Mouse (Mus musculus): ENCODE results near the gene Lrrc42. TPM values are rescaled to one million over a fixed set of nuclear protein-coding genes. Genes with fewer than 3 reads are reported as not detected.
A peak's percentile ranks its signal among the peaks of the same experiment; 100 is the strongest.

Gene Lrrc42
- polyA plus RNA-seq, 1 experiment = 16.8 TPM

DNA sequence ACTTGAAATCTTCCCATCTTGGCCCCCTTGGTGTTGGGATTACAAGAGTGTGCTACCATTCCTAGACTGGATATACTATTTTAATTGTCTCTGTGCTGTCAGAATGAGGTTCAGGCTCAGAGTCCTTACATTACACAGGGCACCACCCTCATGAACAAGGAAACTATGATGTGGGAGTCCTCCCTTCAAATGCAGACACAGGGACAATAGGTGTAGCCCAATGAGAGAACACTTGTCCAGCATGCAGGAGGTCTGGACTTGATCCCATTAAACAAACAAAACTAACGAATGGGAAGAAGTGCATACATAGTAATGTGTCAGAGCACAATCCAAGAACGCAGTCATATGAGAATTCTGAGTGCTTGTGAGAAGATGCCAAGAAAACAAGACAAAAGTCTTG, 34.2 kb upstream of the Lrrc42 start:
- TF ChIP-seq POLR2A (IDR thresholded peaks at IDR 0.05; ENCODE audit: borderline replicate concordance, low read depth, low read length) (no peak), CTCF (IDR thresholded peaks at IDR 0.05; ENCODE audit: low read depth, low read length) (no peak)

DNA sequence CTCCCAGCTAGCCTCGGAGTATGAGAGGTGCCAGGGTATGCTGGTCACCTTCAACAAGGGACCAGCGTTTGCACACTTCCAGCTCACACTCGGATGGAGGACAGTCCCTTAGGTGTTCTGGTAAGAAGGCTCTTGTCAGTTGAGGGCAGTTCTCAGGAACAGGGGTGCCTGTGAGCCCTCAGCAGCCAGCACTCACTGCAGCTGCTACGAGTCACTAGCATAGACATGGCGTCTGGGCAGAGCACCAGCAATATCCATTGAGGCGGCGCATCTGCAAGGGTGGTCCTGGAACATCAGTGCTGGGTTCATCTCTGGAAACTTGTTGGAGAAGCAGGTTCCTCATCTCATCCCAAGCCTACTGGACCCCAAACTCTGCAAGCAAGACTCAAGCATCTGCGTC, 33.1 kb upstream of the Lrrc42 start:
- no peak overlapping the region for H3K27ac ChIP-seq (ENCODE audit: insufficient read depth, low read depth, low read length)
- peaks cover 16% of the 10 kb centered on the region for H3K4me1 ChIP-seq (ENCODE audit: control insufficient read depth, insufficient read depth, low read length)
- no peak overlapping the region for H3K4me3 ChIP-seq (ENCODE audit: insufficient read depth, low read length)
- TF ChIP-seq CTCF (IDR thresholded peaks at IDR 0.05; ENCODE audit: low read depth, low read length) = no peak
- TF ChIP-seq POLR2A (IDR thresholded peaks at IDR 0.05; ENCODE audit: borderline replicate concordance, low read depth, low read length) = no peak

More for the DNA sequence above, 34.2 kb upstream of the Lrrc42 start:
- Histone ChIP-seq H3K4me1 (ENCODE audit: control insufficient read depth, insufficient read depth, low read length) (peaks cover 16% of the 10 kb centered on the region), H3K27ac (ENCODE audit: insufficient read depth, low read depth, low read length) (no peak overlapping the region), H3K4me3 (ENCODE audit: insufficient read depth, low read length) (no peak overlapping the region)

DNA sequence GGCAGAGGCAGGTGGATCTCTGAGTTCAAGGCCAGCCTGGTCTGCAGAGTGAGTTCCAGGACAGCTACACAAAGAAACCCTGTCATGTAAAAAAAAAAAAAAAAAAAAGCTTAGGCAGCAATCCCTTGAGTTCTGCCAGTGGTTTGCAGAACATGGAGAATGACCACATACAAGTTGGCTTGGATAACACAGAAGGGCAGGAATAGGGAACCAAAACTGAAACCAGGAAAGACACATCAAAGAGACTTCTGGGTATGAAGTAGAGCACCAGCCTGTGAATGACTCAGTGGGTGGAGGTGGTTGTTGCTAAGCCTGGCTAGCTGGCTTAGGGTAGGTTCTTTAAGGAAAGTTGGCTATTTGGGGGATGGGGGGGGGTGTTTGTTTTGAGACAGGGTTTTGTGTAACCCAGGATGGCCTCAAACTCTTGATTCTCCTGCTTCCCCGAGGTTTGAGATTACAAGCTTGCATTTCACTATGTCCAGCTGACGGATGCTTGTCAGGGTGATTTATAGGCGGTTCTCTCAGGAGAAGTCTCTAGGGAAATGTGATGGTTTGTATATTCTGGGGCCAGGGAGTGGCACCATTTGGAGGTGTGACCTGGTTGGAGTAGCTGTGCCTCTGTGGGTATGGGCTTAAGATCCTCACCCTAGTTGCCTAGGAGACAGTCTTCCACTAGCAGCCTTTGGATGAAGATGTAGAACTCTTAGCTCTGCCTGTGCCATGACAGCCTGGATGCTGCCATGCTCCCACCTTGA, 32.3 kb upstream of the Lrrc42 start:
- peak overlapping the region; percentile 58 for H3K27ac ChIP-seq (ENCODE audit: insufficient read depth, low read depth, low read length)
- no peak overlapping the region for H3K4me3 ChIP-seq (ENCODE audit: insufficient read depth, low read length)
- H3K4me1 ChIP-seq (ENCODE audit: control insufficient read depth, insufficient read depth, low read length) = peaks cover 16% of the 10 kb centered on the region
- TF ChIP-seq POLR2A (IDR thresholded peaks at IDR 0.05; ENCODE audit: borderline replicate concordance, low read depth, low read length) (no peak), CTCF (IDR thresholded peaks at IDR 0.05; ENCODE audit: low read depth, low read length) (no peak)

DNA sequence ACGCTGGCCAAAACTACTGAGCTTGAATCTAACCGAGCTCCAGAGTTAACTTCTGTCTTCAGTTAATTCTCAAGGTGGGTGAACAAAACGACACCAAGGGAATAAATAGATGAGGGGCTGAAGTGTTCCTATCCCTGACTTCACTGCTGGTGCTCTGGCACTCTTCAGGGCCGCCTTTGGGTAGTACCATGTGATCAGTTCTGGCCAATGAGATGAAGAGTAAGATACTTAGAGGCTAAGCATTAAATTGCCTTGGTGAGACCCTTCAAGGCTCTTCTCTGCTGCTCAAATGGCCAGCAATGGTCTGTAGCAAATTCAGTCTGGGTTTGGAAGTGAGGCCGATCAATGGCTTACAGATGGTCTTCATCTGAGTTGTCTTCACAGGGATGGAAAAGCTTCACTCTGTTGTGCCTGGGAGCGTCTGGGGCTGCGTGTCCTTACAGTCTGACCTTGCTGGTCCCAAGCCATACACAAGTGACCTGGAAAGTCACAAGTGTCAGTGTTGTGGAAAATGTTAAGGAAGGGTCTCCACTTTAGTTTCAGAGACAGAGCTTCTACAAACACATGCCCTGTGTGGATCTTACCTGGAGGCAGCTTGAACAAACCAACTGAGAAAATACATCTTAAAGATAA, 27.6 kb upstream of the Lrrc42 start:
- H3K27ac ChIP-seq (ENCODE audit: insufficient read depth, low read depth, low read length) = no peak overlapping the region
- H3K4me3 ChIP-seq (ENCODE audit: insufficient read depth, low read length) = no peak overlapping the region
- H3K4me1 ChIP-seq (ENCODE audit: control insufficient read depth, insufficient read depth, low read length) = peaks cover 20% of the 10 kb centered on the region
- TF ChIP-seq POLR2A (IDR thresholded peaks at IDR 0.05; ENCODE audit: borderline replicate concordance, low read depth, low read length) = no peak

DNA sequence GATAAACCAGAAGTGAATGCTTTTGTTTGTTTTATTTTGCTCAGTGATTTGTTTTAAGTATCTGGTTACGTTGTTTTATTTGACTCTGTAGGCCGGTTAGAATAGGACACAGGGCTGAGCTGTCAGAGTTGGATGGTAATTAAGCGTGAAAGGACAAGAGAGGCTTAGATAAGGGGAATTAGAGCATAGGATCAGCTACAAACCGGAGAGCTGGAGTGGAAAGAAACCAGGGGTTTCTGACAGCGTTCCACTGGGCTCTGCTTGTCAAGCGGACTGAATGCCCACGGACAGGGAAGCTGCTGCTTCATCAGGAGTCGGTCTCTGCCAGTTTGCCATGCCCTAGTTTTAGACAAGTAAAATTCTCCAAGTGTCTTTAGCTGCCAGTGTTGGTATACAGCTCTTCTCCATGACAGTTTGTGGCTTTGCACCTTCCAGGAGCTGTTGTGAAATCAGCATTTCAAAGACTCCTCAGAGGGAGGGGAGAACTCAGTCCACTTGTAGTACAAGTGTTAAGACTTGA, 24.9 kb upstream of the Lrrc42 start:
- H3K27ac ChIP-seq (ENCODE audit: insufficient read depth, low read depth, low read length) = no peak overlapping the region
- H3K4me1 ChIP-seq (ENCODE audit: control insufficient read depth, insufficient read depth, low read length) = peaks cover 7% of the 10 kb centered on the region
- TF ChIP-seq POLR2A (IDR thresholded peaks at IDR 0.05; ENCODE audit: borderline replicate concordance, low read depth, low read length) (no peak), CTCF (IDR thresholded peaks at IDR 0.05; ENCODE audit: low read depth, low read length) (no peak)
- H3K4me3 ChIP-seq (ENCODE audit: insufficient read depth, low read length) = no peak overlapping the region

DNA sequence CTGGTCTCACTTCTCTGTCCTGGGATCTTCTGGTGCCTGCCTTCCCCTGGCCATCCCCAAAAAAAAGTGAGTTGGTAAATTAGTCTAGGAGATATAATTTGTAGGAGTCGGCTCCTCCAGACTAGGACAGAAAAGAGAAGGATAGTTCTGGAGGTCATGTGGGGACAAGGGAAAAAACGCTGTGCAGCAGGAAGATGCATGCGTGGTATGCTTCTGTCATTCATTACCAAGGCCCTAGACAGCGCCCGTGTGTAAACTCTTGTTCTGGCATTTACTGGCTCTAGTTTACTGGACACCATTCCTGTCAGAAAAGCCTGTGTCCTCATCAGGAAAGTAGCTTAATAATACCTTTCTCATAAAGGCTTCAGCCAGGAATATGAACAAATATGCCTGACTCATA, 21.2 kb upstream of the Lrrc42 start:
- TF ChIP-seq POLR2A (IDR thresholded peaks at IDR 0.05; ENCODE audit: borderline replicate concordance, low read depth, low read length) (no peak), CTCF (IDR thresholded peaks at IDR 0.05; ENCODE audit: low read depth, low read length) (no peak)
- Histone ChIP-seq H3K27ac (ENCODE audit: insufficient read depth, low read depth, low read length) (no peak overlapping the region), H3K4me1 (ENCODE audit: control insufficient read depth, insufficient read depth, low read length) (peaks cover 7% of the 10 kb centered on the region), H3K4me3 (ENCODE audit: insufficient read depth, low read length) (no peak overlapping the region)

DNA sequence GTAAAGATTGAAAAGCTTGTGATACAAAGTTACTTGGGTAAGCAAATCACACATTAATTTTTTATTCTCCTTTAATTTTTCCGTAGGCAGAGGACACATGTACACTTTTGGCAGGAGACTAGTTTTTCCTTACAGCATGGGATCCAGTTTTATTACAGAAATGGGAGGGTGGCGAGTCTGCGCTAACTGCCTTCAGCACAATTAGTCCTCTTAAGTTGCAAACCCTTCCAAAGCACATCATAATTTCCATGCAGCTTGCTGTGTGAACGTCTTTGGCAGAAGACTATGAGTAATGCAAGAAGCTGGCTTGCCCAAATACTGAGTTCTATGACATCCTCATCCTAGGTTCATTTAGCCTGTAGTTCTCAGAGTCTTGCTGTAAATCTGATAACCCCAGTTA, 20.4 kb upstream of the Lrrc42 start:
- Histone ChIP-seq H3K27ac (ENCODE audit: insufficient read depth, low read depth, low read length) (no peak overlapping the region), H3K4me3 (ENCODE audit: insufficient read depth, low read length) (no peak overlapping the region), H3K4me1 (ENCODE audit: control insufficient read depth, insufficient read depth, low read length) (peaks cover 7% of the 10 kb centered on the region)
- no peak for TF ChIP-seq POLR2A (IDR thresholded peaks at IDR 0.05; ENCODE audit: borderline replicate concordance, low read depth, low read length)

DNA sequence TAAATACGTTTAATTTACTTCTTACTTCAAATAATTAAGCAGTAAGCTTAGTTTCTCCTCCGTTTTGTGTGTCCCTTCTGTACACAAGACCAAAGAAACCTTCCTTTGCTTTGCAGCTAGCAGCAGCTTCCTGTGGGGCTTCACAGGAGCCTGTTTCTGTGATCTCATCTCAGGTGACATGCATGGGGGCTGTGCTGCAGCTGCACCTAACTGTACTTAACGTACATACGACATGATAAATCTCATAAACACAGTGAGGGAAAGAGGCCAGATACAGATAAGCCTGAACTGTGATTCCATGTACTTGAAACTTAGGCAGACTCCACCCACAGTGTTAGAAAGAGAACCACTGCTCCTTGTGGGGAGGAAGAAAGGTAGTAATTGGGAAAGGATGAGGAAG, 6.7 kb upstream of the Lrrc42 start:
- Histone ChIP-seq H3K27ac (ENCODE audit: insufficient read depth, low read depth, low read length) (no peak overlapping the region), H3K4me1 (ENCODE audit: control insufficient read depth, insufficient read depth, low read length) (no peaks in the 10 kb centered on the region), H3K4me3 (ENCODE audit: insufficient read depth, low read length) (no peak overlapping the region)
- TF ChIP-seq CTCF (IDR thresholded peaks at IDR 0.05; ENCODE audit: low read depth, low read length) (no peak), POLR2A (IDR thresholded peaks at IDR 0.05; ENCODE audit: borderline replicate concordance, low read depth, low read length) (no peak)

DNA sequence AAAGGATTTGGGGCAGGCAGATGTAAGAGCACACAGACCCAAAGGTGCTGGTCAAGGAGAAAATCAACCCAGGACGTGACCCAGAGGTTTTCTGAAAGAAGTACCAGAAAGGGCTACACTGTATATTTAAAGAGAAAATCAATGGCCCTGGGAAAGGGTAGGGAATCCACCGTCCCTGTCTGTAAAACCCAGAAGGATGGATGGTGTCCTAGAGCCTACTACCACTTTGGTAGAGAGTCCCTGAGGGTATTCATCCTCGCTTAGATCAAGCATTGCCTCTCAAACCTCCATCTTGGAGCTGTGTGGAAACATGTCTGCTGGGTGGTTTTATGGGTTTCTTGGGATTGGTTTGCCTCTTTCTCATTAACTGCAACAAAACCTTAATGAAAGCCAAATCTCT, 1.1 kb upstream of the Lrrc42 start:
- TF ChIP-seq POLR2A (IDR thresholded peaks at IDR 0.05; ENCODE audit: borderline replicate concordance, low read depth, low read length) (no peak), CTCF (IDR thresholded peaks at IDR 0.05; ENCODE audit: low read depth, low read length) (no peak)
- Histone ChIP-seq H3K4me3 (ENCODE audit: insufficient read depth, low read length) (peak overlapping the region; percentile 87), H3K27ac (ENCODE audit: insufficient read depth, low read depth, low read length) (no peak overlapping the region), H3K4me1 (ENCODE audit: control insufficient read depth, insufficient read depth, low read length) (peaks cover 11% of the 10 kb centered on the region)

DNA sequence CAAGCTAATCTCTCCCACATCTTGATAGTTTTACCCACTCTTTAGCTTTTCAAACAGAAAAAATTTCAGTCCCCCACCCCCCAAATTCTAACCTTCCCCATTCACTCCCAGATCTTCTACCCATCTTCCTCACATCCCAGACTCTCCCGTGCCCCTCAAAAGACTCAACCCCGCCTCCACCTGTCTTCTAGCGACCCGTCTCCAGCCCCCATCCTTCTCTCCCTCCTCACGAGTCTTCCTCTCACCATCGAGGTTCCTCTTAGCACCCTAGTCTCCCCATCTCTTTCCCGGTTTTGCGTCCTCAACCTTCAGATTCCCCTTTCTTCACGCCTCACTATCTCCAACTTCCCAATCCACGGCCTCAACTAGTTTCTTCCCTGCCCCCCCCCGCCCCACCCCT, 810 bp downstream of the Lrrc42 start:
- TF ChIP-seq CTCF (IDR thresholded peaks at IDR 0.05; ENCODE audit: low read depth, low read length) (no peak), POLR2A (IDR thresholded peaks at IDR 0.05; ENCODE audit: borderline replicate concordance, low read depth, low read length) (no peak)
- Histone ChIP-seq H3K4me3 (ENCODE audit: insufficient read depth, low read length) (peak overlapping the region; percentile 90), H3K4me1 (ENCODE audit: control insufficient read depth, insufficient read depth, low read length) (peaks cover 11% of the 10 kb centered on the region), H3K27ac (ENCODE audit: insufficient read depth, low read depth, low read length) (no peak overlapping the region)

Measured in bone marrow macrophage, adult 2 months (primary cell).